In the genomic region with DNA sequence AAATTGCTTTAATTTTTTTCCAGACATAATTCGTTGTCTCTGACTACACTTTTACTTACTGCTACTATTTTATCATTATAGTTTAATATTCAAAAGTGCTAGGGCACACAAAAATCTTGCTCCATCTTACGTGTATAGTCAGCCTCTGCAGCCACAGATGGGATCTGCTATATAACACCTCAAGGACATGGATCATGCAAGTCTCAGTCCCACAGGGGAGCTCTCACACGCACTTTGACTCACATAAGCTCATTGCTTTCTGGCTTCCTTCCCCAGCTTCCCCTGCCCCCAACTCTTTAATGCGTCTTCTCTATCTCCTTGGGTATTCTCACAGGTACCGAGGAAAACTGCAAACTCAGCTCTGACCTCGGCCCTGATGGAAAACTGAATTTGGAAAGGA, we compare ENCODE assay signal across 21 mouse cellular contexts. TPM values are rescaled to one million over a fixed set of nuclear protein-coding genes. Genes with fewer than 3 reads are reported as not detected.
"Had no signal": no experiment of that assay in that cellular context is flagged by ENCODE, and none has a peak within 500 bp of the region (broad histone marks: within the 10 kb centered on the region; RNA-seq: fewer than 3 reads in every experiment).

No protein-coding gene starts in this region.

- H3K9ac ChIP-seq: limb, embryonic 12.5 days; liver, embryonic 12.5 days; liver, embryonic 15.5 days; lung, embryonic 15.5 days; midbrain, embryonic 15.5 days; neural tube, embryonic 13.5 days; stomach, embryonic 15.5 days had no signal

- DNase-seq: kidney, adult 18-20 months; kidney, adult 9 months; kidney, postnatal 14 days; kidney, postnatal 4 days; liver; retina, postnatal 1 day; right cerebral cortex, postnatal 25 days; spleen, adult 18-20 months; thymus, postnatal 25 days had no signal

- H3K4me2 ChIP-seq: limb, embryonic 12.5 days; liver, embryonic 12.5 days; liver, embryonic 15.5 days; lung, embryonic 15.5 days; midbrain, embryonic 11.5 days; midbrain, embryonic 15.5 days; neural tube, embryonic 13.5 days; stomach, embryonic 15.5 days had no signal

- H3K27ac ChIP-seq: limb, embryonic 12.5 days; liver, embryonic 12.5 days; liver, embryonic 15.5 days; lung, embryonic 15.5 days; midbrain, embryonic 15.5 days; neural tube, embryonic 13.5 days; stomach, embryonic 15.5 days had no signal

- ATAC-seq: inflammation-experienced regulatory T-cells, adult 6 months; intestine, embryonic 16.5 days; liver, embryonic 12.5 days; midbrain, embryonic 15.5 days had no signal

- H3K4me3 ChIP-seq: limb, embryonic 12.5 days; liver, embryonic 12.5 days; liver, embryonic 15.5 days; lung, embryonic 15.5 days; midbrain, embryonic 15.5 days; myocyte; neural tube, embryonic 13.5 days; stomach, embryonic 15.5 days had no signal

- H3K9me3 ChIP-seq: limb, embryonic 12.5 days; liver, embryonic 12.5 days; liver, embryonic 15.5 days; lung, embryonic 15.5 days; midbrain, embryonic 15.5 days; neural tube, embryonic 13.5 days; stomach, embryonic 15.5 days had no signal

- H3K4me1 ChIP-seq: limb, embryonic 12.5 days; liver, embryonic 12.5 days; liver, embryonic 15.5 days; lung, embryonic 15.5 days; midbrain, embryonic 15.5 days; neural tube, embryonic 13.5 days; stomach, embryonic 15.5 days had no signal

- H3K27me3 ChIP-seq: limb, embryonic 12.5 days; liver, embryonic 12.5 days; liver, embryonic 15.5 days; lung, embryonic 15.5 days; midbrain, embryonic 15.5 days; neural tube, embryonic 13.5 days; stomach, embryonic 15.5 days had no signal

- H3K36me3 ChIP-seq: limb, embryonic 12.5 days; liver, embryonic 12.5 days; liver, embryonic 15.5 days; lung, embryonic 15.5 days; midbrain, embryonic 15.5 days; neural tube, embryonic 13.5 days; stomach, embryonic 15.5 days had no signal

RNA-seq across cellular contexts. Expression of a gene that starts 10.2 kb away (rescaled TPM):
- total RNA-seq: monocyte, adult 5-6 weeks had no signal
- polyA plus RNA-seq: liver, embryonic 15.5 days had no signal
